Mouse (Mus musculus) neural tube, embryonic 13.5 days (tissue): ENCODE data around the gene Ebf1. TPM values are rescaled to one million over a fixed set of nuclear protein-coding genes. Genes with fewer than 3 reads are reported as not detected.

ENCODE experiments used
- ATAC-seq: fragments of 200-750 bp; cut with Nextera tagmentation; 2 replicates; pipeline ENCODE4 v1.8.0; 2017; ENCODE audit warnings: low read depth, mild to moderate bottlenecking, moderate TSS enrichment, moderate library complexity
- H3K27ac ChIP-seq: fragments of 300-500 bp; sonication (generic); replicated peaks from 2 replicates; pipeline ENCODE4 v1.5.1; 2015; ENCODE audit warnings: moderate library complexity, mild to moderate bottlenecking, inconsistent platforms
- H3K27me3 ChIP-seq: fragments of 300-500 bp; sonication (generic); 2 replicates; pipeline ENCODE4 v1.6.1; 2015; ENCODE audit warnings: mild to moderate bottlenecking, inconsistent platforms
- H3K36me3 ChIP-seq: fragments of 300-500 bp; sonication (generic); 2 replicates; pipeline ENCODE4 v1.6.1; 2015; ENCODE audit warnings: mild to moderate bottlenecking, inconsistent platforms
- H3K4me1 ChIP-seq: fragments of 300-500 bp; sonication (generic); replicated peaks from 2 replicates; pipeline ENCODE4 v1.6.1; 2015; ENCODE audit warnings: inconsistent platforms
- H3K4me2 ChIP-seq: fragments of 300-500 bp; sonication (generic); 2 replicates; pipeline ENCODE4 v1.6.1; 2015; ENCODE audit warnings: inconsistent platforms, mild to moderate bottlenecking, moderate library complexity
- H3K4me3 ChIP-seq: fragments of 300-500 bp; sonication (generic); 2 replicates; pipeline ENCODE4 v1.5.1; 2015; ENCODE audit warnings: mild to moderate bottlenecking, inconsistent platforms
- H3K9ac ChIP-seq: fragments of 300-500 bp; sonication (generic); 2 replicates; pipeline ENCODE4 v1.6.1; 2015; ENCODE audit warnings: moderate library complexity, mild to moderate bottlenecking, inconsistent platforms
- H3K9me3 ChIP-seq: fragments of 300-500 bp; sonication (generic); 2 replicates; pipeline ENCODE4 v1.6.1; 2016; ENCODE audit warnings: inconsistent platforms
- WGBS: fragments of 180-500 bp; shearing (Covaris S2); methylation state at CpG from one replicate; pipeline ENCODE4 v1.1.7; 2015; 5-methylcytosine and 5-hydroxymethylcytosine counted together
- polyA plus RNA-seq: library from polyadenylated mRNA; unstranded; fragments of >200 nt; fragmentation: Nextera tagmentation; extraction: Ambion mirVana; gene quantifications from 2 replicates; pipeline ENCODE4 v1.2.1, GENCODE M21; 2015

The Ebf1 gene
- polyA plus RNA-seq, 1 experiment from 2014 or later, result 184 TPM

GRCm38 (mm10) chr11:44681306-44681705 lies 64.2 kb downstream of the Ebf1 start:
- Histone ChIP-seq H3K9ac (no peak overlapping the region), H3K9me3 (no peaks in the 10 kb centered on the region), H3K4me3 (no peak overlapping the region), H3K4me1 (peaks cover 65% of the 10 kb centered on the region), H3K36me3 (no peaks in the 10 kb centered on the region), H3K27me3 (no peaks in the 10 kb centered on the region), H3K4me2 (no peak overlapping the region), H3K27ac (peak overlapping the region; percentile 30; the same call in 1 of the 2 replicates)
- ATAC-seq, result no peak
- WGBS, result 92% methylated on average over 2 of the region's 2 CpGs

- WGBS, result 75% methylated on average over 4 of the region's 4 CpGs
- Histone ChIP-seq H3K27me3 (no peaks in the 10 kb centered on the region), H3K4me3 (no peak overlapping the region), H3K36me3 (no peaks in the 10 kb centered on the region), H3K9me3 (no peaks in the 10 kb centered on the region), H3K9ac (no peak overlapping the region), H3K4me1 (peaks cover 69% of the 10 kb centered on the region), H3K4me2 (no peak overlapping the region), H3K27ac (no peak overlapping the region)
- ATAC-seq, result no peak; the same call in 1 of the 2 replicates
These were observed 64.9 kb downstream of the Ebf1 start for GRCm38 (mm10) chr11:44681995-44682394.

GRCm38 (mm10) chr11:44682703-44683539 lies 65.8 kb downstream of the Ebf1 start:
- no peak for ATAC-seq
- H3K36me3 ChIP-seq, result no peaks in the 10 kb centered on the region
- peak overlapping the region; percentile 47; the same call in 1 of the 2 replicates for H3K9ac ChIP-seq

DNA sequence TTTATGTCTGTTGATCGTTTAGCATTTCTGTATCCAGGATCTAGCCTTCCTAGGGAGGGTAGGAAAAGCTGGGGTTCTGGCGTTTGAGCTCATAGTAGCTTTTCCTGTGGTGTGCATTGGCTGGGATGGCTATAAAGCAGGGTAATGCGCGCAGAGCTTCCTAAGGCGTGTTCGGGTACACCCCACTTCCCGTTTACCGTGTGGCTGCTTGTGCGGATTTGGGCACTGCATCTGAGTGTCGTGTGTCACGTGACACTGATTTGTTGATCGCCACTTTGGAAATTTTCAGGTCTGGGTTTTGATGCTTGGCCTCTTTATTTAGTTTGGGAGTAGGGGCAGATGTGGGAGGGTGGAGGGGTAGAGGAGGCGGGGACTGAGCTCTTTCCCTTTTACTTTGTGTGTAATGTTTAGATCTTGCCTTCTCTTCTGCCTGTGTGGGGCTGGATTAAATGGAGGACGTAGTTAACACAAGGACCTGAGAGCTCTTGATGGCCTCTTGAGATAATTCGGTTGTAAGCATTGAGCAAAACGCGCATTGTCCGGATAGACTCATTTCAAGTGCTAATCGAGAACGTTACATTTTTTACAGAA lies 67.5 kb downstream of the Ebf1 start:
- Histone ChIP-seq H3K9me3 (no peaks in the 10 kb centered on the region), H3K27ac (peak overlapping the region; percentile 69), H3K27me3 (no peaks in the 10 kb centered on the region), H3K4me2 (0 out of 2 replicates have a peak overlapping the region, but pooled peaks have one; percentile 6), H3K4me3 (no peak overlapping the region), H3K9ac (no peak overlapping the region), H3K36me3 (no peaks in the 10 kb centered on the region), H3K4me1 (peaks cover 61% of the 10 kb centered on the region)
- ATAC-seq, result no peak
- 50% methylated on average over 20 of the region's 20 CpGs for WGBS

More at GRCm38 (mm10) chr11:44682703-44683539, 65.8 kb downstream of the Ebf1 start:
- Histone ChIP-seq H3K4me3 (no peak overlapping the region), H3K27me3 (no peaks in the 10 kb centered on the region), H3K9me3 (no peaks in the 10 kb centered on the region), H3K4me2 (peak overlapping the region; percentile 39), H3K27ac (peak overlapping the region; percentile 74), H3K4me1 (peaks cover 69% of the 10 kb centered on the region)
- 12% methylated on average over 18 of the region's 18 CpGs for WGBS

DNA sequence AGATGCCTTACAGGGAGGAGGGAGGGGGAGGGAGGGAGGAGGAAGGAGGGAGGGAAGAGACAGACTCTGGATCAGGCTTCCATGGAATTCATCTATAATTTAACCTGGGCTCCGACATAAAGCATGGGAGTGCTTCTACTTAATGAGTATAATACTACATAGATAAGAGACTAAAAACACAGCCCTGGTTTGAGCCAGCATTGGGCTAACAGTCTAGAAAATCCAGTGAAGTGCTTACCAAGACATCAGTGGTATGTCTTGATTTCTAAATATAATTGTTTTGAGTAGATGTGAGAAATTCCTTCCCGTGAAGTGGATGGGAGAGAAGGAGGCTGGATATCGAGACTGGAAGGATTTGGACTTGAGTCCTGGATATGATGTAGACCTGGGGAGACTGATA lies 68.0 kb downstream of the Ebf1 start:
- H3K27me3 ChIP-seq, result no peaks in the 10 kb centered on the region
- H3K9me3 ChIP-seq, result no peaks in the 10 kb centered on the region
- peaks cover 61% of the 10 kb centered on the region for H3K4me1 ChIP-seq
- H3K4me2 ChIP-seq, result 0 out of 2 replicates have a peak overlapping the region, but pooled peaks have one; percentile 6
- WGBS, result 53% methylated on average over 3 of the region's 3 CpGs
- peak overlapping the region; percentile 69 for H3K27ac ChIP-seq
- no peak overlapping the region for H3K9ac ChIP-seq
- no peak overlapping the region for H3K4me3 ChIP-seq
- no peak for ATAC-seq
- no peaks in the 10 kb centered on the region for H3K36me3 ChIP-seq

DNA sequence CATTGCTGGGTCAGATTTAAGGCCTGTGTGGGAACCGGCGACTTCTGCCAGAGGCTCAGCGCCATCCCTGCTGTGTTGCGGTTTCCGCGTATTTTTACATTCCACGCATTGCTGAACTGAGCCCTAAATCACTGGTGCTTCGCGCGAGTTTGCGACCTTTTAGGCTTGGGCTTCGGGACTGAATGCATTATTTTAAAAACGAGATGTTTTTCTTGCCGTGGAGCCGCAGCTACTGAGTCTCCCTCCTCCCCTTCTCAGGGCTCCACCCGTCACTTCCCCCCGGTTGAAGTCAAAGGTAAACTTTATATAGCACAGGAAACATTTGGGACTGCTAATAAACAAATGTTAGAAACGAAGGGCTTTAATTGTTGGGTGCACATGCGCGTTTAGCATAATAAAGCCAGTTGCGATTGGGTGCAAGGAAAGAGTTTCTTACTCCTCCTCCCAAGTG lies 68.8 kb downstream of the Ebf1 start:
- no peaks in the 10 kb centered on the region for H3K36me3 ChIP-seq
- no peak for ATAC-seq
- H3K4me3 ChIP-seq, result peak overlapping the region; percentile 4; the same call in 1 of the 2 replicates
- H3K4me2 ChIP-seq, result peak overlapping the region; percentile 44
- peak overlapping the region; percentile 69 for H3K27ac ChIP-seq
- H3K27me3 ChIP-seq, result no peaks in the 10 kb centered on the region
- peak overlapping the region; percentile 34; the same call in 1 of the 2 replicates for H3K9ac ChIP-seq
- peaks cover 55% of the 10 kb centered on the region for H3K4me1 ChIP-seq
- no peaks in the 10 kb centered on the region for H3K9me3 ChIP-seq
- 17% methylated on average over 21 of the region's 21 CpGs for WGBS

DNA sequence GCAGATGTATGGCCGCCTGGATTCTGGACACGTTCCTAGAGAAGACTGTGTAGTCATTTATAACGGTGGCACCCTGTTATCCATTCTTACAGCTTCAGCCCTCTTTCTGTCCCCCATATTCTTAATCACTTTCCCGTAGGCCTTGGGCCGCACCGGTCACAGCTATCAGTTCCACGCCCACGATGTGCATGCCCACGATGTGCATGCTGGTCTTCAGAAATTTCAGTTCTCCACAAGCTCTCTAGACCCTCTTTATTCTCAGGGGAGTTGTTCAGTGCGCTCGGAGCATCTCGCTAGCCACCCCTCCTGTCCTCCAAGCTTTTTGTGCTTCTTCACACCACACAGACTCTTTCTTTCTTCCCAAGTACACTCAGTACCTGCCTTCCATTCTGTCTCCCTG lies 69.3 kb downstream of the Ebf1 start:
- Histone ChIP-seq H3K4me2 (peak overlapping the region; percentile 44), H3K36me3 (no peaks in the 10 kb centered on the region), H3K4me3 (peak overlapping the region; percentile 4; the same call in 1 of the 2 replicates), H3K9me3 (no peaks in the 10 kb centered on the region), H3K27me3 (no peaks in the 10 kb centered on the region), H3K9ac (0 out of 2 replicates have a peak overlapping the region, but pooled peaks have one; percentile 34), H3K27ac (peak overlapping the region; percentile 69), H3K4me1 (peaks cover 51% of the 10 kb centered on the region)
- no peak for ATAC-seq
- 57% methylated on average over 12 of the region's 12 CpGs for WGBS

DNA sequence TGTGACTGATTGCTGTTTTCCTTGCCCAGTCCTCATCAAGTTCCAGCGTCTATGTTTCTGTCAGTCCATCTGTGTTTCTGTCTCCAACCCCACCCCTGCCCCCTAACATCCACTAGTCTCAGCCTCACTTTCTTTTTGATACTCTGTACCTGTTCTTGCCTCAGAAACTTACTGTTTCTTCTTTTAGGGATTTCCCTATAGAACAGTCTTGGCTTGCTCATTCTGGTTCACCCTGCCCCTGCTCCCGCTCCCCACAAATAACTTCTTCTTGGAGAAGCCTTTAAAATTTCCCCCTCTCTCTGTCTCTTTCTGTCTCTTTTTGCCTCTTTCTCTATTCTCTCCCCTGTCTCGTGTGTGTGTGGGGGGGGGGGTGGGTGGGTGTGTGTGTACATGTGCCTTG lies 71.4 kb downstream of the Ebf1 start:
- Histone ChIP-seq H3K9ac (no peak overlapping the region), H3K9me3 (no peaks in the 10 kb centered on the region), H3K27ac (no peak overlapping the region), H3K36me3 (no peaks in the 10 kb centered on the region), H3K4me2 (no peak overlapping the region), H3K27me3 (no peaks in the 10 kb centered on the region), H3K4me3 (no peak overlapping the region), H3K4me1 (peaks cover 42% of the 10 kb centered on the region)
- ATAC-seq, result no peak
- 76% methylated on average over 3 of the region's 3 CpGs for WGBS

GRCm38 (mm10) chr11:44689571-44690264 lies 72.6 kb downstream of the Ebf1 start:
- Histone ChIP-seq H3K9ac (no peak overlapping the region), H3K27me3 (no peaks in the 10 kb centered on the region), H3K4me2 (no peak overlapping the region), H3K9me3 (no peaks in the 10 kb centered on the region), H3K27ac (no peak overlapping the region), H3K4me3 (no peak overlapping the region), H3K4me1 (peaks cover 30% of the 10 kb centered on the region), H3K36me3 (no peaks in the 10 kb centered on the region)
- no peak for ATAC-seq
- WGBS, result 84% methylated on average over 7 of the region's 7 CpGs

DNA sequence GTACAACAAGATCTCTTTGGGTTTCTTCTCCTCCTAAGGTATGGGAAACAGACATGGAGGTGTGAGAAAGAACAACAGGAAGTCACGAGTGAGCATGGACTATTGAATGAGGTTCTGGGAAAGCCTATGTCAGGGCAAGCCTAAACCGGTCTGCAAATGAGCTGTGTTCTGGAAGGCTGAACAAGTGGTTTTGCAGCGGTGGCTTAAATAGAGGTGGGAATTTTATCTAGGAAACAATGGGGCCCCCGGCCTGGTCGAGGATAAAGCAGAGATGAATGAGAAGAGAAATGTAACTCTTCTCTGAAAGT lies 73.1 kb downstream of the Ebf1 start:
- H3K9me3 ChIP-seq, result no peaks in the 10 kb centered on the region
- ATAC-seq, result no peak
- no peaks in the 10 kb centered on the region for H3K36me3 ChIP-seq
- WGBS, result 91% methylated on average over 5 of the region's 5 CpGs
- H3K4me3 ChIP-seq, result no peak overlapping the region
- H3K9ac ChIP-seq, result no peak overlapping the region
- H3K4me2 ChIP-seq, result no peak overlapping the region
- H3K27me3 ChIP-seq, result no peaks in the 10 kb centered on the region
- H3K4me1 ChIP-seq, result peaks cover 25% of the 10 kb centered on the region
- H3K27ac ChIP-seq, result no peak overlapping the region

- H3K4me2 ChIP-seq, result no peak overlapping the region
- no peak overlapping the region for H3K4me3 ChIP-seq
- peaks cover 47% of the 10 kb centered on the region for H3K4me1 ChIP-seq
- WGBS, result 91% methylated on average over 9 of the region's 9 CpGs
- H3K9ac ChIP-seq, result no peak overlapping the region
- no peaks in the 10 kb centered on the region for H3K36me3 ChIP-seq
- no peaks in the 10 kb centered on the region for H3K9me3 ChIP-seq
- no peak for ATAC-seq
- no peaks in the 10 kb centered on the region for H3K27me3 ChIP-seq
- no peak overlapping the region for H3K27ac ChIP-seq
These were observed 78.3 kb downstream of the Ebf1 start for GRCm38 (mm10) chr11:44695416-44695815.
